ENCODE assay signal across 8 mouse cellular contexts in genomic region chr14:122474891-122475556, GRCm38 (mm10). TPM values are rescaled to one million over a fixed set of nuclear protein-coding genes. Genes with fewer than 3 reads are reported as not detected.
DNase-seq lines count a peak whose midpoint lies in the region; ATAC-seq lines count a peak whose summit lies in the region.

Gene Zic2, plus strand, starts transcription at chr14:122475435.

- peak; percentile 88 for DNase-seq in neural tube, embryonic 11.5 days (ENCODE audit: low spot score)
- no peak for DNase-seq in neural tube, embryonic 10.5 days (ENCODE audit: extremely low spot score, low spot score)
- peak; percentile 98 for DNase-seq in cerebellum, adult 11-12 months
- no peak for DNase-seq in layer of hippocampus, postnatal 36 days
- no peak for DNase-seq in ovary, adult 18-20 months (ENCODE audit: low spot score)

- peak within 1 kb of the TSS; percentile 95 for H3K9ac ChIP-seq in neural tube, embryonic 11.5 days (ENCODE audit: low read length)
- peak within 1 kb of the TSS; percentile 70 for H3K9ac ChIP-seq in forebrain, embryonic 15.5 days (replicated peaks)
- peak within 1 kb of the TSS; percentile 76 for H3K9ac ChIP-seq in midbrain, embryonic 16.5 days (ENCODE audit: low read depth, low read length)

- peak within 1 kb of the TSS; percentile 75 for H3K4me3 ChIP-seq in neural tube, embryonic 11.5 days (ENCODE audit: low read depth, low read length)
- peak within 1 kb of the TSS; percentile 59 for H3K4me3 ChIP-seq in forebrain, embryonic 15.5 days
- peak within 1 kb of the TSS; percentile 53 for H3K4me3 ChIP-seq in midbrain, embryonic 16.5 days (ENCODE audit: low read depth, low read length)

- ATAC-seq in neural tube, embryonic 11.5 days (ENCODE audit: insufficient read depth, low FRiP score, low TSS enrichment) = peak; percentile 66
- ATAC-seq in forebrain, embryonic 15.5 days (replicated peaks) = peak; percentile 79
- ATAC-seq in midbrain, embryonic 16.5 days = peak; percentile 84
- no peak for ATAC-seq in erythroblast, adult 5-6 weeks (replicated peaks; ENCODE audit: low FRiP score, poor library complexity, severe bottlenecking)

- peak within 1 kb of the TSS; percentile 98 for H3K27ac ChIP-seq in neural tube, embryonic 11.5 days (ENCODE audit: low read depth, low read length)
- H3K27ac ChIP-seq in forebrain, embryonic 15.5 days (replicated peaks) = peak within 1 kb of the TSS; percentile 97
- peak within 1 kb of the TSS; percentile 91 for H3K27ac ChIP-seq in midbrain, embryonic 16.5 days (ENCODE audit: low read length)

- peaks cover 46% of the 10 kb centered on the region for H3K27me3 ChIP-seq in neural tube, embryonic 11.5 days (ENCODE audit: control insufficient read depth, insufficient read depth, low read length)
- peaks cover 23% of the 10 kb centered on the region for H3K27me3 ChIP-seq in forebrain, embryonic 15.5 days
- peaks cover 3% of the 10 kb centered on the region for H3K27me3 ChIP-seq in midbrain, embryonic 16.5 days (ENCODE audit: control insufficient read depth, insufficient read depth, low read depth, low read length)

- under 1% methylated on average over 47 of the region's 73 CpGs for WGBS in neural tube, embryonic 11.5 days
- WGBS in forebrain, embryonic 15.5 days = under 1% methylated on average over 46 of the region's 73 CpGs
- WGBS in midbrain, embryonic 16.5 days = under 1% methylated on average over 47 of the region's 73 CpGs

- peak within 1 kb of the TSS; percentile 72 for H3K4me2 ChIP-seq in neural tube, embryonic 11.5 days (ENCODE audit: low read depth)
- H3K4me2 ChIP-seq in forebrain, embryonic 15.5 days (replicated peaks) = peak within 1 kb of the TSS; percentile 68
- peak within 1 kb of the TSS; percentile 44 for H3K4me2 ChIP-seq in midbrain, embryonic 16.5 days (ENCODE audit: low read length)

- H3K36me3 ChIP-seq in neural tube, embryonic 11.5 days (ENCODE audit: control insufficient read depth, insufficient read depth, low read length) = no peaks in the 10 kb centered on the region
- no peaks in the 10 kb centered on the region for H3K36me3 ChIP-seq in forebrain, embryonic 15.5 days
- no peaks in the 10 kb centered on the region for H3K36me3 ChIP-seq in midbrain, embryonic 16.5 days (ENCODE audit: control insufficient read depth, insufficient read depth, low read length)

- no peaks in the 10 kb centered on the region for H3K9me3 ChIP-seq in neural tube, embryonic 11.5 days (ENCODE audit: control insufficient read depth, low read length)
- H3K9me3 ChIP-seq in forebrain, embryonic 15.5 days = no peaks in the 10 kb centered on the region
- H3K9me3 ChIP-seq in midbrain, embryonic 16.5 days (replicated peaks; ENCODE audit: control insufficient read depth, low read length, poor library complexity, severe bottlenecking) = no peaks in the 10 kb centered on the region

- H3K4me1 ChIP-seq in neural tube, embryonic 11.5 days (ENCODE audit: control insufficient read depth, insufficient read depth, low read length) = peaks cover 15% of the 10 kb centered on the region; the same call in 1 of the 2 replicates
- H3K4me1 ChIP-seq in forebrain, embryonic 15.5 days = peaks cover 39% of the 10 kb centered on the region
- peaks cover 9% of the 10 kb centered on the region; the same call in 1 of the 2 replicates for H3K4me1 ChIP-seq in midbrain, embryonic 16.5 days (ENCODE audit: control insufficient read depth, insufficient read depth, low read length)

RNA-seq across cellular contexts. Expression of gene Zic2, which starts in this region (rescaled TPM):
- polyA plus RNA-seq in neural tube, embryonic 11.5 days (2014; fragmentation: Nextera tagmentation; extraction: Ambion mirVana) = 6.3 and 7.6 TPM in 2 replicates
- polyA plus RNA-seq in forebrain, embryonic 15.5 days (2015; fragmentation: Nextera tagmentation; extraction: Ambion mirVana) = 8.4 and 9.3 TPM in 2 replicates
- 10 to 100 TPM; 17.3 to 19.5 TPM for total RNA-seq in layer of hippocampus, postnatal 36 days (2021)
- polyA plus RNA-seq in midbrain, embryonic 16.5 days (2015; fragmentation: Nextera tagmentation; extraction: Ambion mirVana) = 6.3 and 15.2 TPM in 2 replicates
- total RNA-seq in erythroblast, adult 5-6 weeks (2015; ENCODE audit: low replicate concordance) = not detected in 2 replicates
- total RNA-seq in erythroblast, adult 5-6 weeks (2017; ENCODE audit: low replicate concordance) = not detected in 2 replicates

Comparison
In these comparisons a context has a peak if more than half of its experiments do, and no peak if none do; other contexts are left out.
1. RNA of gene Zic2 (total RNA-seq): 17.3 to 19.5 TPM in layer of hippocampus, postnatal 36 days; not detected in erythroblast, adult 5-6 weeks; every median in the first group is over 10 times any median in the second.
2. DNase-seq: peak in neural tube, embryonic 11.5 days (single experiment) and cerebellum, adult 11-12 months (single experiment); none in neural tube, embryonic 10.5 days (single experiment), layer of hippocampus, postnatal 36 days (0 of 2) and ovary, adult 18-20 months (single experiment).
3. Peak in every context shown above with its lines, with median percentiles within 50 percentile points of each other: H3K27ac ChIP-seq, H3K4me2 ChIP-seq, H3K4me3 ChIP-seq and H3K9ac ChIP-seq.